Mouse (Mus musculus) central nervous system, embryonic 11.5 days (tissue): ENCODE results near the gene Glyr1. TPM values are rescaled to one million over a fixed set of nuclear protein-coding genes. Genes with fewer than 3 reads are reported as not detected.

Experiments used
- polyA plus RNA-seq: library from polyadenylated mRNA; depleted of rRNA; stranded (reverse); fragments of >200 nt; gene quantifications from 2 replicates; pipeline ENCODE4 v1.2.3, GENCODE M21; 2012; rRNA removed

Gene Glyr1
- polyA plus RNA-seq, result 135 and 148 TPM in 2 replicates

GRCm38 (mm10) chr16:5049774-5050234 is at the start of gene Glyr1, which contains the start of gene Ubn1:
Gene Glyr1, minus strand, starts transcription at chr16:5049863.
Gene Ubn1, plus strand, starts transcription at chr16:5050057.

GRCm38 (mm10) chr16:5013054-5013838 is 36.4 kb downstream of the Glyr1 start, which contains the start of gene Rogdi:
Gene Rogdi, minus strand, starts transcription at chr16:5013553.

GRCm38 (mm10) chr16:5007067-5007466 is 42.6 kb downstream of the Glyr1 start, which contains the start of gene Smim22:
Gene Smim22, plus strand, starts transcription at chr16:5007288.

GRCm38 (mm10) chr16:4997553-4997952 is 52.1 kb downstream of the Glyr1 start, which contains the start of gene Sept12:
Gene Sept12, minus strand, starts transcription at chr16:4997852.

Other genes with a start within 250 kb of the Glyr1 start
- gene 4930562C15Rik, start 214.4 kb downstream of the Glyr1 start, polyA plus RNA-seq, result not detected in 2 replicates
- gene Ubald1, start 169.5 kb downstream of the Glyr1 start, polyA plus RNA-seq, result 11.0 and 22.2 TPM in 2 replicates
- gene Mgrn1, start 163.6 kb downstream of the Glyr1 start, polyA plus RNA-seq, result 47.8 and 76.7 TPM in 2 replicates
- gene Nudt16l1, start 111.1 kb downstream of the Glyr1 start, polyA plus RNA-seq, result 77.9 and 92.5 TPM in 2 replicates
- gene Anks3, start 85.7 kb downstream of the Glyr1 start, polyA plus RNA-seq, result 70.5 and 77.6 TPM in 2 replicates
- gene Sept12, start 52.0 kb downstream of the Glyr1 start, polyA plus RNA-seq, result not detected in 2 replicates
- gene Smim22, start 42.6 kb downstream of the Glyr1 start, polyA plus RNA-seq, result 1.2 and 4.4 TPM in 2 replicates
- 54.2 and 68.4 TPM in 2 replicates for gene Rogdi, start 36.3 kb downstream of the Glyr1 start, polyA plus RNA-seq
- 27.7 and 38.3 TPM in 2 replicates for gene Ubn1, start 194 bp upstream of the Glyr1 start, polyA plus RNA-seq
- gene Ppl, start 82.6 kb upstream of the Glyr1 start, polyA plus RNA-seq, result 0.77 and 0.97 TPM in 2 replicates
- 1.2 and 1.3 TPM in 2 replicates for gene Sec14l5, start 97.2 kb upstream of the Glyr1 start, polyA plus RNA-seq
- gene Nagpa, start 154.1 kb upstream of the Glyr1 start, polyA plus RNA-seq, result 7.1 and 11.6 TPM in 2 replicates
- gene AU021092, start 172.4 kb upstream of the Glyr1 start, polyA plus RNA-seq, result 2.7 and 4.8 TPM in 2 replicates
- gene Alg1, start 183.8 kb upstream of the Glyr1 start, polyA plus RNA-seq, result 26.9 and 32.6 TPM in 2 replicates
- gene Eef2kmt, start 206.1 kb upstream of the Glyr1 start, polyA plus RNA-seq, result 10.5 and 19.1 TPM in 2 replicates